Comparison of ENCODE assay signal across 9 mouse cellular contexts in genomic region chr1:39772401-39773095, GRCm38 (mm10). TPM values are rescaled to one million over a fixed set of nuclear protein-coding genes. Genes with fewer than 3 reads are reported as not detected.
DNase-seq lines count a peak whose midpoint lies in the region; ATAC-seq lines count a peak whose summit lies in the region.
"Had no signal": no experiment of that assay in that cellular context is flagged by ENCODE, and none has a peak within 500 bp of the region (broad histone marks: within the 10 kb centered on the region; RNA-seq: fewer than 3 reads in every experiment).

No protein-coding gene starts in this region.

- no peak overlapping the region for H3K27ac ChIP-seq in heart, embryonic 11.5 days (ENCODE audit: low read depth, low read length)
- no peak overlapping the region for H3K27ac ChIP-seq in embryonic facial prominence, embryonic 13.5 days
- no peak overlapping the region for H3K27ac ChIP-seq in limb, embryonic 15.5 days

- WGBS in heart, embryonic 11.5 days (ENCODE audit: insufficient replicate concordance), result 16% methylated on average over 3 of the region's 3 CpGs
- 33% methylated on average over 3 of the region's 3 CpGs for WGBS in embryonic facial prominence, embryonic 13.5 days
- WGBS in limb, embryonic 15.5 days, result 36% methylated on average over 3 of the region's 3 CpGs

- H3K9ac ChIP-seq in heart, embryonic 11.5 days (ENCODE audit: low read depth, low read length), result no peak overlapping the region
- 0 out of 2 replicates have a peak overlapping the region, but pooled peaks have one; percentile 11 for H3K9ac ChIP-seq in embryonic facial prominence, embryonic 13.5 days
- H3K9ac ChIP-seq in limb, embryonic 15.5 days, result no peak overlapping the region

- no peak overlapping the region for H3K4me3 ChIP-seq in heart, embryonic 11.5 days (ENCODE audit: low read depth, low read length)
- H3K4me3 ChIP-seq in embryonic facial prominence, embryonic 13.5 days, result no peak overlapping the region
- H3K4me3 ChIP-seq in limb, embryonic 15.5 days, result no peak overlapping the region
- H3K4me3 ChIP-seq: myocyte had no signal

- peak; percentile 53 to 63 for DNase-seq in heart, adult 18-20 months
- DNase-seq in neural tube, embryonic 10.5 days (ENCODE audit: extremely low spot score, low spot score), result peak; percentile 39
- DNase-seq in adrenal gland, postnatal 25 days, result no peak
- DNase-seq in adrenal gland, postnatal 36 days, result no peak
- no peak for DNase-seq in right cerebral cortex, postnatal 36 days (ENCODE audit: low spot score in 2 of 2)

- no peak for ATAC-seq in heart, embryonic 11.5 days (replicated peaks; ENCODE audit: insufficient number of reproducible peaks, low FRiP score, low TSS enrichment)
- no peak for ATAC-seq in embryonic facial prominence, embryonic 13.5 days (ENCODE audit: insufficient number of reproducible peaks, insufficient read depth, low FRiP score, low TSS enrichment, low read depth)
- ATAC-seq in limb, embryonic 15.5 days (ENCODE audit: insufficient number of reproducible peaks, low FRiP score, low TSS enrichment, low read depth), result peak; percentile 44; the same call in 1 of the 2 replicates

- no peaks in the 10 kb centered on the region for H3K9me3 ChIP-seq in heart, embryonic 11.5 days (replicated peaks; ENCODE audit: control insufficient read depth, low read length)
- H3K9me3 ChIP-seq in embryonic facial prominence, embryonic 13.5 days, result no peaks in the 10 kb centered on the region; the same call in 1 of the 2 replicates
- no peaks in the 10 kb centered on the region for H3K9me3 ChIP-seq in limb, embryonic 15.5 days

- peaks cover 6% of the 10 kb centered on the region for H3K4me1 ChIP-seq in heart, embryonic 11.5 days (ENCODE audit: control insufficient read depth, insufficient read depth, low read length)
- H3K4me1 ChIP-seq in embryonic facial prominence, embryonic 13.5 days, result peaks cover 9% of the 10 kb centered on the region; the same call in 1 of the 2 replicates
- 0 out of 2 replicates have a peak, but pooled peaks cover 6% of the 10 kb centered on the region for H3K4me1 ChIP-seq in limb, embryonic 15.5 days

- H3K27me3 ChIP-seq in heart, embryonic 11.5 days (ENCODE audit: control insufficient read depth, insufficient read depth, low read length), result no peaks in the 10 kb centered on the region
- H3K27me3 ChIP-seq in embryonic facial prominence, embryonic 13.5 days, result no peaks in the 10 kb centered on the region
- no peaks in the 10 kb centered on the region for H3K27me3 ChIP-seq in limb, embryonic 15.5 days

- no peak overlapping the region for H3K4me2 ChIP-seq in heart, embryonic 11.5 days
- H3K4me2 ChIP-seq in embryonic facial prominence, embryonic 13.5 days, result no peak overlapping the region
- no peak overlapping the region for H3K4me2 ChIP-seq in limb, embryonic 15.5 days

- H3K36me3 ChIP-seq in heart, embryonic 11.5 days (ENCODE audit: control insufficient read depth, insufficient read depth, low read length), result no peaks in the 10 kb centered on the region
- no peaks in the 10 kb centered on the region for H3K36me3 ChIP-seq in embryonic facial prominence, embryonic 13.5 days
- H3K36me3 ChIP-seq in limb, embryonic 15.5 days, result no peaks in the 10 kb centered on the region

RNA-seq across cellular contexts. Expression of gene Gm3646, which starts 32.6 kb away (rescaled TPM):
- total RNA-seq in heart, adult 18-20 months (2021), result 10 to 100 TPM in 1 of 2 experiments, 1 to 10 TPM in 1; 7.6 to 11.1 TPM
- 1.1 and 1.3 TPM in 2 replicates for polyA plus RNA-seq in heart, embryonic 11.5 days (2014; fragmentation: Nextera tagmentation; extraction: Ambion mirVana)
- polyA plus RNA-seq in embryonic facial prominence, embryonic 13.5 days (2015; fragmentation: Nextera tagmentation; extraction: Ambion mirVana), result not detected in 2 replicates
- not detected in 2 replicates for polyA plus RNA-seq in limb, embryonic 15.5 days (2015; fragmentation: Nextera tagmentation; extraction: Ambion mirVana)
- not detected in 2 replicates for total RNA-seq in adrenal gland, postnatal 25 days (2021)
- total RNA-seq in adrenal gland, postnatal 36 days (2021), result not detected

RNA-seq across cellular contexts. Expression of gene Rfx8, which starts 51.8 kb away (rescaled TPM):
- total RNA-seq in heart, adult 18-20 months (2021), result under 1 TPM; 0.20 to 0.31 TPM
- polyA plus RNA-seq in heart, embryonic 11.5 days (2014; fragmentation: Nextera tagmentation; extraction: Ambion mirVana), result 0.74 and 1.5 TPM in 2 replicates
- 1.8 and 2.1 TPM in 2 replicates for polyA plus RNA-seq in embryonic facial prominence, embryonic 13.5 days (2015; fragmentation: Nextera tagmentation; extraction: Ambion mirVana)
- polyA plus RNA-seq in limb, embryonic 15.5 days (2015; fragmentation: Nextera tagmentation; extraction: Ambion mirVana), result 0.73 and 0.79 TPM in 2 replicates
- 0.39 TPM in 1 of 2 replicates, not detected in the other for total RNA-seq in adrenal gland, postnatal 25 days (2021)
- total RNA-seq in adrenal gland, postnatal 36 days (2021), result under 1 TPM in 1 of 2 experiments, not detected in 1; 0.20 TPM

Comparison
In these comparisons a context has a peak if more than half of its experiments do, and no peak if none do; other contexts are left out.
1. DNase-seq: peak in heart, adult 18-20 months (2 of 2) and neural tube, embryonic 10.5 days (single experiment); none in adrenal gland, postnatal 25 days (single experiment), adrenal gland, postnatal 36 days (0 of 2) and right cerebral cortex, postnatal 36 days (0 of 2).